Mouse (Mus musculus) T-helper 1 cell (primary cell): ENCODE results near the gene Gm35134.
"Not testable (repeated sequence)": the region's sequence is repeated elsewhere in the genome, so short reads cannot be mapped to it uniquely, and the experiment has no call there.

ENCODE experiments used
- in situ Hi-C: fragments of 300-600 bp; cut with MboI, MseI; formaldehyde crosslinking; loops from one replicate; pipeline ENCODE4 v1.15.1; 2025; ENCODE audit warnings: high pct_unique_total_duplicates

Gm35134 gene

DNA sequence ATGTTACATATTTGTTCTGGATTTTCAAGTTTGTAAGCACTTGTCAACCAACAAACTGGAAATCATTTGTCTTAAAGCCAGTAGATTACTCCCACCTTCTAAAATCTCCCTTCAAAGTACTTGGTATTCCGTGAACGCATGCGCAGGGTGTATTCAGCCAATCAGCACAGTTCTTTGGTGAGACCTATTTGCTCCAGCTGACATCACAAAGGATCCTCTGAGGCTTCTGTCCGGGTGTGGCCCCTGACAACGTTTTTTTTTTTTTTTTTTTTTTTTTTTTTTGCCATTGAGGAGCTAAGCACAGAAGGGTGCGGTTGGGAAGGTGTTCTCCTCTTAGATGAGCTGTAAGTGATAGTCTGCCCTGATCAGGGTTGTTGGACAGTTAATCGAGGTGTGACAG, at the start of gene Gm35134:
Gene Gm35134, plus strand, starts transcription at position 301 of the 400 bp plus-strand sequence.
- in situ Hi-C loops = not testable (repeated sequence)
